Mouse (Mus musculus) layer of hippocampus, adult 2 months (tissue): ENCODE results near the gene Syt6. TPM values are rescaled to one million over a fixed set of nuclear protein-coding genes. Genes with fewer than 3 reads are reported as not detected.

Experiments used
- DNase-seq, 2 experiments: peaks; one replicate each; pipeline ENCODE4 v3.0.0; 2022; ENCODE audit warnings: low spot score in 2 of 2
- H3K27ac ChIP-seq: fragments of 200-600 bp; 2 replicates; pipeline ENCODE4 v1.8.1; 2022
- H3K4me3 ChIP-seq: fragments of 200-600 bp; 2 replicates; pipeline ENCODE4 v1.8.1; 2022; ENCODE audit warnings: mild to moderate bottlenecking
- CTCF ChIP-seq: fragments of 200-600 bp; conservative IDR thresholded peaks from 2 replicates; pipeline ENCODE4 v1.8.1; 2022; ENCODE audit warnings: antibody characterized with exemption, mild to moderate bottlenecking, moderate library complexity
- total RNA-seq, 2 experiments: library from RNA; stranded (reverse); gene quantifications; 2 replicates each; pipeline ENCODE4 v1.2.3; 2021

Gene Syt6
- total RNA-seq, 2 experiments from 2014 or later = 6.2 to 6.3 TPM

GRCm38 (mm10) chr3:103574566-103575155 lies 370 bp upstream of the Syt6 start:
- peak overlapping the region; percentile 56 for H3K4me3 ChIP-seq
- DNase-seq = no peak

GRCm38 (mm10) chr3:103575893-103576641 lies 1.0 kb downstream of the Syt6 start:
- TF ChIP-seq CTCF = peak; percentile 24
- peak overlapping the region; percentile 56 for H3K4me3 ChIP-seq
- no peak for DNase-seq
- H3K27ac ChIP-seq = no peak overlapping the region

More at GRCm38 (mm10) chr3:103574566-103575155, 370 bp upstream of the Syt6 start:
- no peak overlapping the region for H3K27ac ChIP-seq
- TF ChIP-seq CTCF = no peak

GRCm38 (mm10) chr3:103587136-103587535 lies 12.1 kb downstream of the Syt6 start:
- no peak overlapping the region for H3K27ac ChIP-seq
- no peak overlapping the region for H3K4me3 ChIP-seq
- DNase-seq = peak; percentile 22 to 29
- TF ChIP-seq CTCF = no peak

GRCm38 (mm10) chr3:103587672-103588071 lies 12.6 kb downstream of the Syt6 start:
- DNase-seq = no peak
- TF ChIP-seq CTCF = no peak
- H3K4me3 ChIP-seq = no peak overlapping the region
- no peak overlapping the region for H3K27ac ChIP-seq

- no peak for TF ChIP-seq CTCF
- no peak for DNase-seq
- H3K4me3 ChIP-seq = no peak overlapping the region
- H3K27ac ChIP-seq = no peak overlapping the region
These were observed 14.6 kb downstream of the Syt6 start for GRCm38 (mm10) chr3:103589636-103590035.

- DNase-seq = no peak
- Histone ChIP-seq H3K4me3 (no peak overlapping the region), H3K27ac (no peak overlapping the region)
- no peak for TF ChIP-seq CTCF
These were observed 17.6 kb downstream of the Syt6 start for GRCm38 (mm10) chr3:103592636-103593035.

GRCm38 (mm10) chr3:103593631-103594030 lies 18.6 kb downstream of the Syt6 start:
- Histone ChIP-seq H3K4me3 (no peak overlapping the region), H3K27ac (no peak overlapping the region)
- TF ChIP-seq CTCF = no peak
- DNase-seq = no peak

GRCm38 (mm10) chr3:103595271-103595810 lies 20.3 kb downstream of the Syt6 start:
- no peak overlapping the region for H3K27ac ChIP-seq
- DNase-seq = no peak
- no peak for TF ChIP-seq CTCF
- no peak overlapping the region for H3K4me3 ChIP-seq

- Histone ChIP-seq H3K27ac (no peak overlapping the region), H3K4me3 (no peak overlapping the region)
- no peak for TF ChIP-seq CTCF
- DNase-seq = no peak
These were observed 22.6 kb downstream of the Syt6 start for GRCm38 (mm10) chr3:103597586-103597985.

GRCm38 (mm10) chr3:103601011-103601410 lies 26.0 kb downstream of the Syt6 start:
- H3K27ac ChIP-seq = no peak overlapping the region
- TF ChIP-seq CTCF = no peak
- no peak for DNase-seq
- no peak overlapping the region for H3K4me3 ChIP-seq

GRCm38 (mm10) chr3:103601561-103601960 lies 26.5 kb downstream of the Syt6 start:
- H3K4me3 ChIP-seq = no peak overlapping the region

GRCm38 (mm10) chr3:103606045-103606597 lies 31.1 kb downstream of the Syt6 start:
- TF ChIP-seq CTCF = no peak
- no peak for DNase-seq
- Histone ChIP-seq H3K27ac (no peak overlapping the region), H3K4me3 (no peak overlapping the region)

More at GRCm38 (mm10) chr3:103601561-103601960, 26.5 kb downstream of the Syt6 start:
- DNase-seq = no peak
- H3K27ac ChIP-seq = no peak overlapping the region
- TF ChIP-seq CTCF = no peak
